Mouse (Mus musculus): ENCODE measurements around the gene Sapcd1. TPM values are rescaled to one million over a fixed set of nuclear protein-coding genes. Genes with fewer than 3 reads are reported as not detected.
A peak's percentile ranks its signal among the peaks of the same experiment; 100 is the strongest.

Sapcd1 gene
- polyA plus RNA-seq, 1 experiment from 2014 or later, result 2.2 TPM

GRCm38 (mm10) chr17:35058911-35059892, 31.4 kb upstream of the Sapcd1 start, which contains the start of gene Ddah2:
Gene Ddah2 (plus strand): TSS chr17:35059035.
- peak; percentile 93 for ATAC-seq (ENCODE audit: insufficient number of reproducible peaks, insufficient read depth, low FRiP score, low read depth)
- Histone ChIP-seq H3K9ac (ENCODE audit: low read length) (peak within 1 kb of the TSS; percentile 91), H3K27me3 (ENCODE audit: control insufficient read depth, insufficient read depth, low read length) (peaks cover 8% of the 10 kb centered on the region; the same call in 1 of the 2 replicates), H3K36me3 (ENCODE audit: control insufficient read depth, insufficient read depth, low read length) (peaks cover 68% of the 10 kb centered on the region), H3K4me3 (ENCODE audit: control insufficient read depth in 1 of 2, insufficient read depth in 1 of 2, low read depth in 1 of 2, low read length in 2 of 2) (peak within 1 kb of the TSS; percentile 66 to 94), H3K27ac (replicated peaks in 1 of 2; ENCODE audit: control insufficient read depth in 1 of 2, insufficient read depth in 1 of 2, low read depth in 2 of 2, low read length in 2 of 2) (peak within 1 kb of the TSS; percentile 94 to 97), H3K9me3 (ENCODE audit: control insufficient read depth, low read length) (no peaks in the 10 kb centered on the region), H3K4me1 (ENCODE audit: control insufficient read depth in 2 of 2, insufficient read depth in 2 of 2, low read length in 2 of 2) (peaks cover 4 to 14% of the 10 kb centered on the region in 2 experiments), H3K4me2 (ENCODE audit: low read length) (peak within 1 kb of the TSS; percentile 93)
- WGBS, result under 1% methylated on average over 57 of the region's 57 CpGs

GRCm38 (mm10) chr17:35058316-35058715, 30.5 kb upstream of the Sapcd1 start:
- H3K27ac ChIP-seq (replicated peaks in 1 of 2; ENCODE audit: control insufficient read depth in 1 of 2, insufficient read depth in 1 of 2, low read depth in 2 of 2, low read length in 2 of 2), result peak overlapping the region; percentile 46 to 94; a peak in 3 of 4 replicates
- H3K4me1 ChIP-seq (ENCODE audit: control insufficient read depth in 2 of 2, insufficient read depth in 2 of 2, low read length in 2 of 2), result peaks cover 4 to 14% of the 10 kb centered on the region in 2 experiments
- WGBS, result 47% methylated on average over 9 of the region's 9 CpGs
- peak overlapping the region; percentile 93; the same call in 1 of the 2 replicates for H3K4me2 ChIP-seq (ENCODE audit: low read length)
- H3K27me3 ChIP-seq (ENCODE audit: control insufficient read depth, insufficient read depth, low read length), result no peaks in the 10 kb centered on the region
- no peaks in the 10 kb centered on the region for H3K9me3 ChIP-seq (ENCODE audit: control insufficient read depth, low read length)
- ATAC-seq (ENCODE audit: insufficient number of reproducible peaks, insufficient read depth, low FRiP score, low read depth), result no peak
- H3K4me3 ChIP-seq (ENCODE audit: control insufficient read depth in 1 of 2, insufficient read depth in 1 of 2, low read depth in 1 of 2, low read length in 2 of 2), result peak overlapping the region in 1 of 2 experiments; percentile 66; a peak in 2 of 4 replicates
- H3K9ac ChIP-seq (ENCODE audit: low read length), result no peak overlapping the region; the same call in 1 of the 2 replicates
- H3K36me3 ChIP-seq (ENCODE audit: control insufficient read depth, insufficient read depth, low read length), result peaks cover 77% of the 10 kb centered on the region

- no peak for ATAC-seq (ENCODE audit: insufficient number of reproducible peaks, insufficient read depth, low FRiP score, low read depth)
Measured at GRCm38 (mm10) chr17:35057090-35057489, 29.3 kb upstream of the Sapcd1 start.

GRCm38 (mm10) chr17:35055691-35056495, 28.1 kb upstream of the Sapcd1 start:
- no peak for ATAC-seq (ENCODE audit: insufficient number of reproducible peaks, insufficient read depth, low FRiP score, low read depth)
- Histone ChIP-seq H3K27me3 (ENCODE audit: control insufficient read depth, insufficient read depth, low read length) (no peaks in the 10 kb centered on the region), H3K9ac (ENCODE audit: low read length) (no peak overlapping the region), H3K27ac (replicated peaks in 1 of 2; ENCODE audit: control insufficient read depth in 1 of 2, insufficient read depth in 1 of 2, low read depth in 2 of 2, low read length in 2 of 2) (0 out of 4 replicates have a peak overlapping the region, but pooled peaks of 1 of the 2 experiments have one; percentile 19), H3K4me1 (ENCODE audit: control insufficient read depth in 2 of 2, insufficient read depth in 2 of 2, low read length in 2 of 2) (peaks cover 13 to 25% of the 10 kb centered on the region in 2 experiments), H3K9me3 (ENCODE audit: control insufficient read depth, low read length) (no peaks in the 10 kb centered on the region), H3K36me3 (ENCODE audit: control insufficient read depth, insufficient read depth, low read length) (peaks cover 71% of the 10 kb centered on the region), H3K4me3 (ENCODE audit: control insufficient read depth in 1 of 2, insufficient read depth in 1 of 2, low read depth in 1 of 2, low read length in 2 of 2) (no peak overlapping the region), H3K4me2 (ENCODE audit: low read length) (no peak overlapping the region)
- 89% methylated on average over 7 of the region's 7 CpGs for WGBS

More at GRCm38 (mm10) chr17:35057090-35057489, 29.3 kb upstream of the Sapcd1 start:
- no peaks in the 10 kb centered on the region for H3K9me3 ChIP-seq (ENCODE audit: control insufficient read depth, low read length)
- H3K4me1 ChIP-seq (ENCODE audit: control insufficient read depth in 2 of 2, insufficient read depth in 2 of 2, low read length in 2 of 2), result peaks cover 12 to 24% of the 10 kb centered on the region in 2 experiments
- no peak overlapping the region for H3K27ac ChIP-seq (replicated peaks in 1 of 2; ENCODE audit: control insufficient read depth in 1 of 2, insufficient read depth in 1 of 2, low read depth in 2 of 2, low read length in 2 of 2)
- WGBS, result 70% methylated on average over 3 of the region's 3 CpGs
- no peak overlapping the region for H3K4me2 ChIP-seq (ENCODE audit: low read length)
- H3K36me3 ChIP-seq (ENCODE audit: control insufficient read depth, insufficient read depth, low read length), result peaks cover 83% of the 10 kb centered on the region
- no peak overlapping the region for H3K9ac ChIP-seq (ENCODE audit: low read length)
- no peaks in the 10 kb centered on the region for H3K27me3 ChIP-seq (ENCODE audit: control insufficient read depth, insufficient read depth, low read length)
- no peak overlapping the region for H3K4me3 ChIP-seq (ENCODE audit: control insufficient read depth in 1 of 2, insufficient read depth in 1 of 2, low read depth in 1 of 2, low read length in 2 of 2)

- peak overlapping the region; percentile 94 for H3K9ac ChIP-seq (ENCODE audit: low read length)
- no peaks in the 10 kb centered on the region for H3K9me3 ChIP-seq (ENCODE audit: control insufficient read depth, low read length)
- 57% methylated on average over 12 of the region's 12 CpGs for WGBS
- no peak for ATAC-seq (ENCODE audit: insufficient number of reproducible peaks, insufficient read depth, low FRiP score, low read depth)
- H3K4me2 ChIP-seq (ENCODE audit: low read length), result peak overlapping the region; percentile 75
- peak overlapping the region; percentile 55 to 63 for H3K4me3 ChIP-seq (ENCODE audit: control insufficient read depth in 1 of 2, insufficient read depth in 1 of 2, low read depth in 1 of 2, low read length in 2 of 2)
- H3K36me3 ChIP-seq (ENCODE audit: control insufficient read depth, insufficient read depth, low read length), result peaks cover 52% of the 10 kb centered on the region
- no peaks in the 10 kb centered on the region for H3K27me3 ChIP-seq (ENCODE audit: control insufficient read depth, insufficient read depth, low read length)
- peak overlapping the region; percentile 99 for H3K27ac ChIP-seq (replicated peaks in 1 of 2; ENCODE audit: control insufficient read depth in 1 of 2, insufficient read depth in 1 of 2, low read depth in 2 of 2, low read length in 2 of 2)
- H3K4me1 ChIP-seq (ENCODE audit: control insufficient read depth in 2 of 2, insufficient read depth in 2 of 2, low read length in 2 of 2), result peaks cover 23 to 33% of the 10 kb centered on the region in 2 experiments
Measured at GRCm38 (mm10) chr17:35052271-35052798, 24.5 kb upstream of the Sapcd1 start.

- peak; percentile 78 for ATAC-seq (ENCODE audit: insufficient number of reproducible peaks, insufficient read depth, low FRiP score, low read depth)
- H3K27ac ChIP-seq (replicated peaks in 1 of 2; ENCODE audit: control insufficient read depth in 1 of 2, insufficient read depth in 1 of 2, low read depth in 2 of 2, low read length in 2 of 2), result peak overlapping the region; percentile 99
Measured at GRCm38 (mm10) chr17:35051156-35052086, 23.6 kb upstream of the Sapcd1 start.

More at GRCm38 (mm10) chr17:35051156-35052086, 23.6 kb upstream of the Sapcd1 start:
- H3K4me3 ChIP-seq (ENCODE audit: control insufficient read depth in 1 of 2, insufficient read depth in 1 of 2, low read depth in 1 of 2, low read length in 2 of 2), result peak overlapping the region; percentile 55 to 63
- peaks cover 23 to 38% of the 10 kb centered on the region in 2 experiments for H3K4me1 ChIP-seq (ENCODE audit: control insufficient read depth in 2 of 2, insufficient read depth in 2 of 2, low read length in 2 of 2)
- H3K9ac ChIP-seq (ENCODE audit: low read length), result peak overlapping the region; percentile 94
- peak overlapping the region; percentile 75 for H3K4me2 ChIP-seq (ENCODE audit: low read length)
- H3K27me3 ChIP-seq (ENCODE audit: control insufficient read depth, insufficient read depth, low read length), result no peaks in the 10 kb centered on the region
- under 1% methylated on average over 21 of the region's 21 CpGs for WGBS
- peaks cover 43% of the 10 kb centered on the region for H3K36me3 ChIP-seq (ENCODE audit: control insufficient read depth, insufficient read depth, low read length)
- H3K9me3 ChIP-seq (ENCODE audit: control insufficient read depth, low read length), result no peaks in the 10 kb centered on the region

Data from heart, embryonic 14.5 days (tissue).